Mouse (Mus musculus) mature B cell (primary cell): ENCODE data around the gene Glyctk.
"Not testable (repeated sequence)": the region's sequence is repeated elsewhere in the genome, so short reads cannot be mapped to it uniquely, and the experiment has no call there.

Experiments used
- in situ Hi-C: fragments of 300-500 bp; cut with MboI; formaldehyde crosslinking; loops from 2 replicates; pipeline ENCODE4 v1.14.3; 2019

The Glyctk gene

DNA sequence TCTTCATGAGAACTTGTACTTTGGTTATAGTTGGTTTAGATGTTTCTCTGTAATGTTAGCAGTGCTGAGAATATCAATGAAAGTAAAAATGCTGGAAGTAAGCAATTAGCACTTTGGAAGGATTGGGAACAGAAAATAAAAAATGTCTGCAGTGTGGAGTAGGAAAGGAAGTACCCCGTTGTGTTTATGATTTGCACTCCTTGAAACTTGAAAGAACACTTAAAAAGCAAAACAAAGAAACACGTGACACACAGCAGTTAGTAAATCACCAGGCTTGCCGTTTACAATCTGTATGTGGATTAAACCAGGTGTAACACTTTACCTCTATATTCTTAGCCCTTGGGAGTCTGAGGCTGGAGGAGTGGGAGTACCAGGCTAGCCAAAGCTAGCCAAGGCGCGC is 18.8 kb upstream of the Glyctk start:
- in situ Hi-C loops = no loop called here

DNA sequence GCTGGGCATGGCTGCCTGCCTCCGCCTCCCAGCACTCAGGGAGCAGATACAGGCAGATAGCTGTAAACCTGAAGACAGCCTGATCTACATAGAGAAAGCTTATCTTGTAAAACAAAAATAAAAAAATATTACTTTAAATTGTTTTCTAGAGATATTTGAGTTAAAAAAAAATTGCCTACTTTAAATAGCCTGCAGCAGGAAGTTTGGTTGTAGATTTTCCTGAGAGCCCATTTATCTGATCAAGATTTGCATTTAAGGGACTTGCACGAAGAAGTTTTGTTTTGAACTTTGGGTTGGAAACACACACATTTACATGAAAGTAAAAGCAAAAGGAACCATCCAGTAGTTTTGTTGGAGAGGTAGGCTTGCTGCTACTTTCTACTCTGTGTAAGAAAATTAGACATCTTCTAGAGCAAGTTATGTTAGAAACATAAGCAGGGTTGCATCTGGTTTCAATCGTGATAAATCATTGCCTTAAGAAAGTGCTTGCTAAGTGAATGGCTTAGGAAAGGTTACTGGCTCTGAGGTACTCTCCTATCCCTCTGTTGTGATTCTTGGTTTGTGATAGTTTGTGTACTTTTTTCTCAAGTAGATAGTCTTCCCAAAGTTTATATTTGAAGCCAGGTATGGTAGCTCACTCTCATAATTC is 17.7 kb upstream of the Glyctk start:
- in situ Hi-C loops = no loop called here

DNA sequence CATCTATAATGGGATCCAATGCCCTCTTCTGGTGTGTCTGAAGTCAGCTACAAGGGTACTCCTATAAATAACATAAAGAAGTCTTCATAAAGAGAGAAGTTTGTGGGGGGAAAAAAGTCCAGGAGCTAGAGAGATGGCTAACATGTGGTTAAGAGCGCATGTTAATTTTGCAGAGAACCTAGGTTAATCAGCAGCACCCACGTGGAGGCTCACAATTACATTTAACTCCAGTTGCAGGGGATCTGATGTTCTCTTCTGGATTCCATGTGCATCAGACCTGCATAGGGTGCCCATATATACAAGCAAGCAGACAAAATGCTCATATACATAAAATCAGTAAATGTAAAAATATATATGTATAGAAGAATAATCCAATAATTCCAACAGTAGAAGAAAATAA is 15.4 kb upstream of the Glyctk start:
- in situ Hi-C loops = no loop called here

DNA sequence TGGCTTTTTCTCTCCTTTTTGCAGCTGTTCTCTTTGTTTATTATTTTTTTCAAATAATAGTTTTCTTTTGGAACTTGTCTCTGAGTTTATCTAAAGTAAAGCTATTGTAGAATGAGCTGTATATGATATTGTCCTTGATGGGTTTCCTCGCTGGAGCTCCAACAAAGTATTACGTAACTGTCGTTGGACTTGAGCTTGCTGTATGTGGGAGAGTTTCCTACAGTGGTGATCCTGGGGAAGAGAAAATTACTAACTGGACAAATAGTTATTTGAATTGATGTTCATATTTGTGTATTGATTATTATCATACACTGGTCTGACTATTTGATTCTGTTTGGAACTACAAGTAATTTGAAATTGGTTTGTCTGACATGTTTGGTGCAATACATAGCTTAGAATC is 14.6 kb upstream of the Glyctk start:
- in situ Hi-C loops = no loop called here

DNA sequence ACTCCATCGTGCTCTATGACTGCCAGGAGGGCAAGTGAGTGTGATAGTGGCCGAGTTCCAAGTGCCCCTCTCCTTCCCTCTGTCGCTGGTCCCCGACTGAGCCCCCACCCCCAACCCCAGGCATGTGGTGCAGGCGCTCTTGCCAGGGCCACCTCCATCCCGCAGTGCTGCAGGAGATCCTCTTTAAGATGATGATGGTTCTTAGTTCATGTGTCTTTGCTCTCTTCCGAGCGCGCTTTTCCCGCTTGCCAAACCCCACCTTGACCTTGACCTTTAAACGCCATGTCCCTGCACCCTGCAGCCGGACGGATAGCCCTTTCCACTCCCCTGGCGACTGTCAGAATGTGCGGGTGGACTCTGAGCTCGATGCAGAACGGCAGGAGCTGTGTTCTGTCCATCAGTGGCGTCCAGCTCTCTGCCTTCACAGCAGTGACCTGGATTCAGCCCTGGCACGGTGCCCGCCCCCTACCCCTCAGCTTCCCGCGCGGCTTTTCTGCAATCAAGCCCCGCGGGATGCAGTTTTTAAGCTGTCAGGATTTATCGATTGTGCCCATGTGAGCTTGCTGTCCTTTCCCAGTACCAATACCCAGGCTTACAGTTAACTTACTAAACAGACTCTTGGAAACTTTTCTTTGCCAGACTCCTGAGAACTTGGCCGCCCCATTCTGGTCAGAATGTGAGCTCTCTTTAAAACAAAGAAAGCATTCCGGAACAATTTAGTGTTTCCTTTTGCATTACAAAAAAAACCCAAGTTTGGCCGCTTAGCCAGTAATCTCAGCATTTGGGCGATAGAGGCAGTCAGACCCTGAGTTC is 13.6 kb upstream of the Glyctk start:
- in situ Hi-C loops = no loop called here

DNA sequence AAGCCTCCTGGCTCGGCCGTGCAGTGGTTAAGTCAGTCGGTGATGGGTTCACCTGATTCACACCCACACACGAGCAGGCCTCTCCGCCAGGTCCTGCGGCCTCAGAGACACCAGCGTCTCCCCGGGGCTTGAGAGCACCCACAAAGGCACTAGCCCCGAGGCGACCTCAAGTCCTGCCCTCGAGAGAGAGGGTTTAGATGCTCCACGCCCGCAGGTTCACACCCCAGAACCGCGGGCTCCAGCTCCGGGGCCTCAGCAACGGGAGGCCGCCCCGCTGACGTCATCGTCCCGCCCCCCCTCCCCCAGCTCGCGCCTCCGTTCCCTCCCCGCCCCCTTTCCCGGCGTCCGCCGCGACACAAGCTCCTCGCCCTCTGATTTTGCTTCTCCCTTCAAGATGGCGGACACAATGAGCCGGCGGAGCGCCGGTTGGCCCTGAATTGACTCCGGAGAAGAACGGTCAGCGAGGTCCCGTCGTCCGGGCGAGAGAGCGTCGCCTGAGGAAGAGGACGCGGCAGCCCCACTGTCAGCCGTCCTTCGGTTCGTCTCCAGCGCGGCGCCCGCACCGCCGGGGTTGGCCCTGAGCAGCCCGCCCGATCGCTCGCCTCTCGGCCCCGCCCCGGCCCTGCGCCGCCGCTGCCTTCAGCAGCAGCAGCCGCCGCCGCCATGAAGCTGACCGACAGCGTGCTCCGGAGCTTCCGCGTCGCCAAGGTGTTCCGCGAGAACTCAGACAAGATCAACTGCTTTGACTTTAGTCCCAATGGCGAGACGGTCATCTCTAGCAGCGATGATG is 12.8 kb upstream of the Glyctk start, which contains the start of gene Wdr82:
TSS of gene Wdr82 (plus strand) at position 373 of the 790 bp plus-strand sequence.
- in situ Hi-C loops = no loop called here

DNA sequence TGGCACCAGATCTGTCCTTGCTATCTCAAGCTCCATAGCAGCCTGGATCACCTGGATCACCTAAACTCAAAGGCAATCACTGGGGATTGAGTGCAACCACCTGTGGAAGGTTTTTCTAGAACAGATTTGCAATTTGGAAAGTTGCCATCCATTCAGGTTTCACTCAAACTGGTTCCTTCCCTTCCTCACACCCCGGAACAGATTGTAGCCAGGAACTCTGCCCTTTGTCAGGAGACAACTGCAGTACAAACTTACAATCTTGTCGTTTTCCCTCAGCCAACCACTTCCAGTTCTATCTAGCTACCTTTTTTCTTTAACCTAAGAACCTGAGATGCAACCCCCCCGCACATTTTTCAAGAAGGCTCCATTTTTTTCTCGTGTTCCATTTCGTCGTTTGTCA is 12.0 kb upstream of the Glyctk start:
- in situ Hi-C loops = no loop called here

DNA sequence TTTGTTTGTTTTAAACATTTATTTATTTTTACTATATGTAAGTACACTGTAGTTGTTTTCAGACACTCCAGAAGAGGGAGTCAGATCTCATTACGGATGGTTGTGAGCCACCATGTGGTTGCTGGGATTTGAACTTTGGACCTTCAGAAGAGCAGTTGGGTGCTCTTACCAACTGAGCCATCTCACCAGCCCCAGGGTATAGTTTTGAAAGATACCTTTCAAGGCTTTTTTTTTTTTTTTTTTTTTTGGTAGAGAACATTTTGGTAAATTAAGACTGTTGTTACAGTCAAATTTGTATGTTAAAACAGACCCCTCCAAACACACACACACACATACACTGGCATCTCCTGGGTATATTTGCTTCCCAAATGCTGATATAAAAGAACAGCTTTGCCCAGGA is 11.1 kb upstream of the Glyctk start:
- in situ Hi-C loops = not testable (repeated sequence)

DNA sequence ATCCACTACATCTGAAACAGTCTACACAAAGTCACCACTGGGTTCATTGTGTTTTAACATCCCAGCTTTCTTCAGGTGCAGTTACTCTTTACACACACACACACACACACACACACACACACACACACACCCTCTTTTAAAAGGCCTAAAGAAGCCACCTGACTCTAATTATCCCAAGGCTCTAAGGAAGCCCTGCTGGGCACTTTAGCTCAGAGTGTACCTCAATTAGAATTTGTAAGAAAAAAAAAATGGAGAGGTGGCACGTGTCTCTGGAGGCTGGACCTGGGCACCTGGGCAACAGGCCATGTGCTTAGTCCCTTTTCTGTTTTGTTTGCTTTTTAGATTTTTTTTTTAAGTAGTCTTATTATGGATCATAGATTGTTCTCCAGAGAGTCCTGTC is 9.8 kb upstream of the Glyctk start:
- in situ Hi-C loops = no loop called here

DNA sequence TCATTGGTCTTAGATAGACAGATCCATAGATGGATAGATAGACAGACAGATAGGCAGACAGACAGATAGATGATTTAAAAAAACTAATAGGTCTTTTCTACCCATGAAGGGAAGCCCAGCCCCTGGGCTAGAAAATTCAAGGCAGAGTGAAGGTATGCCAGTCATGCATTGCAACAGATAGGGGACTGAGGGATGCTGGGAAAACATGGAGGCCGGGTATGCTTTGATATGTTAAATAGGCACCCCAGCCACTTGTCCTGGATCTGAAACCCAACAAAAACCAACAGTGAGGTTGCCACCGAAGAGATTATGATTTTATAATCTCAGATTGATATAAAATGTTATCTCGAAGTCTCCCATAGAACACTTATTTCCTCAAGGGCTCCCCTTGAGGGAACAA is 9.3 kb upstream of the Glyctk start:
- in situ Hi-C loops = no loop called here

DNA sequence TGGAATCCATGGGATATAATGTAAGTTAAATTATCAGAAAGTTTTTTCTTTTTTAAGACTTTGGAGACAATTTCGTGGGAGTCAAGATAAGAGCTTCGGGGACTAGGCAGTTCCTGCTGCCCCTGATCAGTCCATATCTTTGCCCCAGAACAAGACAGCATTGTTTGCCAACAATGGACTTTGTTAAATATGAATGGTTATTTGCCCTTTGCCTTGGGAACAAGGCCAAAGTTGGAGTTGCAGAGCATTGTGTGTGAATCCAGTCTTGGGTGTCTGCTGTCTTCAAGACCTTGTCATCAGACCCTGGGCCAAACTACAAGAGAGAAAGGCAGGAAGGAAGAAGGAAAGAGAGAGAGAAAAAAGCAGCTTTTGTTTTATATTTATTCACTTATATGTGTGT is 8.8 kb upstream of the Glyctk start:
- in situ Hi-C loops = no loop called here

DNA sequence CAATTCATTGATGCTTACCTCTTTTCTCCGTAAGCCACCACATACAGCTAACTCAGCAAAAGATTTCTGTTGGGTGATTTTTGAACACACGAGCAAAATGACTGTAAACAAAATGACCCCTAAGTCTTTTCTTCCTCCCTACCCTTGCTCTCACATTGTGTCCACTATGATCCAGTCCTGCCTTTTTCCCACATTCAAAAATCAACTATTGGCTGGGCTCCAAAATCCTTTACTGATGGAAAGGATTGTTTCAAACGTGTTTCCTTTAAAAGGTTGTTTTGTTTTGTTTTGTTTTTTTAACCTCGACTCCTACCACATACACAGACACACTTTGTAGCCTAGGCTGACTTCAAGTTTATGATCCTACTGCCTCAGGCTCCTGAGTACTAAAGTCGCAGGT is 2.5 kb upstream of the Glyctk start:
- in situ Hi-C loops = no loop called here

DNA sequence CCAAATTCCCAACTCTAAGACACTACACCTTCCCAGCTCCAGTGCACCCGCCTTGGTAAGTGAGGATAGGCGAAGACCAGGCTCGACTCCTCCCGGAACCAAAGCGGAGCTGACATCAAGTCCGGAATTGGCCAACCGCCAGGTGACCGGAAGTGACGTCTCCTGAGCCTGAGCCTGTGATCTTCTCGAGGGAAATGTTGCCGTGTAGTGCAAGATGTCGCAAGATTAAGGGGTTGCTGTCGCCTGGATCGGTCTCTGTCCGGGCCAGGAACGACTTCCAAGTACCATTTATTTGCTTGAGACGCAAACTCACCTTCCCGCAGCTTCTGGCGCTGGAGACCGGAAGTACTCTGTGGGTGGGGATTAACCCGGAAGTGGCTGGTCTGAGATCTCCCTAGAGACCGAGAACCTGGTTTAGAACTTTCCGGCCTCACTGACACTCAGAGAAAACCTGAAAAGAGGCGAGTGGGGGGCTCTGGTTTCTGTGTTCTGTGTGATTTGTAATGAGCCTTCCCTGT is 1.9 kb upstream of the Glyctk start:
- in situ Hi-C loops = no loop called here

DNA sequence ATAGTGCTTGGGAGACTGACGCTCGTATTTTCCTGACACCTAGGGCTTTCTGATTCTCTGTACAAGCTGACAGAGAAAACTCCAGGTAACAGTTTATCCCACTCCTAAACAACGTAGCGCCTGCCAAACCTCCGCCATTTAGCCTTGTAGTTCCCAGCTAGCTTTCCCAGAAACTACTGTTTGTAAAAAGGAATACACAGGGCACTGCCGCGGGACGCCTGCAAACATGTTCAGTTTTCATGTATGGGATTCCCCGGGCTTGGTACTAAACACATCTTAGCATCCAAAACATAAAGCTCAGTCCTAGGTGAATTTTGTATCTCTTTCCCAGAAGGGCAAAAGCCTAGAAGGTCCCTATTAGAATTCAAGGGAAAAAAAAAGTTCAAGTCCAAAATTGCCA is 1.3 kb upstream of the Glyctk start:
- in situ Hi-C loops = no loop called here

DNA sequence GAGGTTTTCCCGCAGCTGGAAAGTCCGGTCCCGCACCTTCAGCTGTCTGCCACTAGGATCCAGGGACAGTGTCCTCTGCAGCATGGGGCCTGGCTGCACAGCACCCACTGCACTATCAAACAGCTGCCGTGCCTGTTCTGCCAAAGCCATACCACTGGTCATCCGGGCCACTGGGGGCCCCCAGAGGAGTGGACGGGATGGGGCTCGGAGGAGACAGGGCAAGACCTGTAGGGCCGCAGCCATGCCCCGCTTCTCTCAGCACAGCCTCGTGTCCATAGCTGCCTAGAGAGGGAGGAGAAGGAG is 364 bp downstream of the Glyctk start:
- in situ Hi-C loops = no loop called here

DNA sequence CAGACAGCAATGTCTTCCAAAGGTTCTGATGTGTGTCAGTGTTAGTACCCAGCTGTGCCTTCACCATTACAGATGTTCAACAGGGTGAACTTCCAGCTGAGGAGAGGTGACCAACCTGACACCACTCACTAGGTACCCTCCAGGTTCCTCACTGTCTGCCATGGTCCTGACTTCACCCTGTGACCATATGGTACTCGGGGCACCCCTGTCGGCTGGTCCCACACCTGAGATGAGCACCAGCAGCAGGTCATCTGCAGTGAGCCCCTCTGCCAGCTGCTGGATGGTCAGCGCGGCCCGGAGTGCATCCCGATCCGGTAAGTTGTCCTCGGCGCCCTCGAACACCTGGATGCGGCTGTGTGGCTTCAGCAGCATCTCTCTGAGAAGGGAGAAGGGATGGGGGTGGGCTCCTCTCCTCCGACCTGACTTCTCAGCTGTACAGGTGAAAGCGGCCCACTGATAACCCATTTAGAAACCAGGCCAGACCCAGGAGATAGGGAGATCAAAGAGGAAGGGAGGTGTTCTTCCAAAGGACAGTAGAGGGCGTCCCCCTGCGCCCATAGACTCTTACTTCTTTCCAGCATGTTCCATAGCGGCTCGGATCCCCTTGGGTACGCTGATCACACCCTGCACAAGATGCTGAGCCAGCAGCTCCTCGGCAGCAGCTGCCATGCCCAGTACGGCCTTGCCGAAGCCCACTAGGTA is 866 bp downstream of the Glyctk start:
- in situ Hi-C loops = no loop called here

DNA sequence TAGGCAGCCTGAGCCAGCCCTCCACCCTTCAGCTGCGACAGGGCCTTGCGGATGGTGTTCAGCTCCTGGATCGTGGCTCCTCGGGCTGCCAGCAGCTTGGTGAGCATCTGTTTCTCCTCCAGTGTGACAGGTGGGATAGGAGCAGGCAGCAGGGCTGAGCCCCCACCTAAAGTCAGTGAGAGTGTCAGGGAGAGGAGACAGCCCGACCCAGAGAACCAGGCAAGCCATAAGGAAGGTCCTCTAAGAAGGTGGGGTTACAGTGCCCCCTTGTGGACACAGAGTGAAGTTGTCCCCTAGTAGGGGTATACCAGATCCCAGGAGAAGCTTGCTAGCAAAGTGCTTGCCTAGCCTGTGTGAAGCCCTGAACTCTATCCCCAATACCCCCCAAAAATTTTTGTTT is 1.5 kb downstream of the Glyctk start:
- in situ Hi-C loops = no loop called here

DNA sequence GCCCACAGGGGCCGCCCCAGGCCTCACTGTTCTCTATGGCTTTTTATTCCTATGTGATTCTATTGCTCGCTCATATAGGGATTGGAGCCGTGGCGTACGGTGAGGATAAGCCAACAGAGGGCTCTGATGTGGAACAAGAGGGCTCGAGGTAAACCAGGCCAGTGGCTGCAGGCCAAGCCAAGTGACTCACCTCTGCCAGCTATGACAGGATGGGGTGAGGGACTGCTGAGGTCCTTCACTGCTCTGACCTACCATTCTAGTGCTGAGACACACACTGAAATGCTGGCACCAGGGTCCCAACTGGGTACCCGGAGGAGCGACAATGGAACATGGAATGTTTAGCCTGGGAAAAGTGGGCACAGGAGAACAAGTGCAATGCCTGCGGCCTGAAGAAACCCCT is 3.8 kb downstream of the Glyctk start:
- in situ Hi-C loops = no loop called here

DNA sequence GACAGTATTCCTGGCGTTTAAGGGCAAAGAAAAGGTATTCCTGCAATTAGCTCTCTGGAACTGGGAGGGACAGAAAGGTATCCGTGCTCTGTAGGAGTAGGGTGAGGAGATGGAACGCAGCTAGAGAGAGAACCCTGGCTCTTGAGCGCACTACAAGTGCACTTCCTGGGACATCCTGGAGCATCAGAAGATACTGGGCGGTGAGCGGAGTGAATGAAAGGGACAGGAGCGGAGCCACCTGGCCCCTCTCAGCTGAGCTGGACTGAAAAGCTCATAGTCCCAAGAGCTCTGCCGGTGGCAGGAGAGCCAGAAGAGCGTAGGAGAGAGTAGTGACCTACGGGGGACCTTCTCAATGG is 8.6 kb downstream of the Glyctk start:
- in situ Hi-C loops = no loop called here

DNA sequence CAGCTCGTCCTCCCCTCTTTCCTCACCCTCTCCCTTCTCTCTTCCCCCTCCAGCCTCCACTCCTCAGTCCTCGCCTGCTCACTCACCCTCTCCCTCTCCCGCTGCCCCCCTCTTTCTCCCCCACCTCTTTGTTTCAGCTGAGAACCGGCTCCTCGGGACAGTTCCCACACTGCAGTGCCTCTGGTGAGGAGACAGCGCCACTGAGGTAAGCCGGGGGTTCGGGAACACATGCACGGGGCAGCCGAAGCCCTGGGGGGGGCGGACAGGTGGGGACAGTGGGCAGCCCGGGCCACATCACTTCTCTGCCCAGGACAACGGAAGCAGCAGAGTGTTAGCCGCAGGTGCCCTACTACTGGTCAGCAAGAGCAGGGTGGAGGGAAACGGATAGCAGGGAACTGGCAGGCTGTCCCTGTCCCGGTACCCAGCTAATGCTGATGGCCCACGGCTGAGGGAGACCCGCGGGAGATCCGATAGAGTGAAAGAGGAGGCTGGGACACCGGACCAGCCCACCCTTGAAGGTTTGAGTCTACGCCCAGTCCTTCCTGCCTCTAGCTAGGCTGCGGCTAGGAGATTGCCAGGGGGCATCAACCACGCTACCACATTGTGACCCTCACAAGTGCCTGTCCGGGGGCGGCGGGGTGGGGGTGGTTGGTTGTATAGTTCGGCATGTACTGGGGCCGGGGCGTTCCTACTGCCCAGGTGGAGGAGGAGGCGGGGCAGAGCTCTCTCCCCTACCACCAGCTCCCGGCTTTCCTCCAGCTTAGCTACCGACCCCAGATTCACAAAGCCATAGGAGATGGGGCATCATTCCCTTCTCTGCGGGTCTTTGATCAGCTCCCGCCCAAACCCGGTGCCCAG is 9.2 kb downstream of the Glyctk start:
- in situ Hi-C loops = no loop called here

DNA sequence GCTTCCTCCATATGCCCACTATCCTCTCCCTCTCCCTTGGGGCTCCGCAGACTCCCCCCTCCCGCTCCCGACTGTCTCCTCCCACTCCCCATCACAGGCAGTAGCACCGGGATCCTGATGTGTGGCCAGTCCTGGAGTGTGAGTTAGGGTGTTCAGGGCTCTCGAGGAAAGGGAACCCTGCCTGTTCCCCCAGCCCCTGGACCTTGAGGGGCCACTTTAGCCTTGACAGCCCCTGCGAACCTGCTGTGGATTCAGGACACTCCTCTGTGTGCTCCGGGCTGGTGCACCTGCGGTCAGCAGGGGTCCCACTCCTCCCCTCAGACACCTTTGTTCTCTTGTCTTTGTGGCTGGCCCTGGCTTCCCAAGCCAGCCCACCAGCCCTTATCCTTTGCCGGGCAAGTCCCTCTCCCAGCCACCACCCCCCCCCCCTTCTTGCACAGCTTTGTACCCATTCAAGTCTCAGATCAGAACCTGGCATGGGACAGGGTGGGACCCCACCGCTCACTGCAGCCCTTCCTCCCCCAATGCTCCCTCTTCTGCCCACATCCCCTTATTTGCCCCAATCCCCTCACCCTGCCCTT is 10.0 kb downstream of the Glyctk start:
- in situ Hi-C loops = no loop called here
